Mouse (Mus musculus) lung, adult 2 months (tissue): ENCODE results near the gene Cep295nl.

Experiments used
- CTCF ChIP-seq: fragments of 200-500 bp; IDR thresholded peaks from 2 replicates; pipeline ENCODE4 v1.5.1; 2011; ENCODE audit warnings: mild to moderate bottlenecking, low read length, control low read depth; ENCODE audit not compliant: insufficient read depth
- POLR2A ChIP-seq: fragments of 200-500 bp; IDR thresholded peaks from 2 replicates; pipeline ENCODE4 v1.6.1; 2011; ENCODE audit warnings: low read depth, mild to moderate bottlenecking, control low read depth, low read length, borderline replicate concordance; ENCODE audit errors: extremely low read depth

DNA sequence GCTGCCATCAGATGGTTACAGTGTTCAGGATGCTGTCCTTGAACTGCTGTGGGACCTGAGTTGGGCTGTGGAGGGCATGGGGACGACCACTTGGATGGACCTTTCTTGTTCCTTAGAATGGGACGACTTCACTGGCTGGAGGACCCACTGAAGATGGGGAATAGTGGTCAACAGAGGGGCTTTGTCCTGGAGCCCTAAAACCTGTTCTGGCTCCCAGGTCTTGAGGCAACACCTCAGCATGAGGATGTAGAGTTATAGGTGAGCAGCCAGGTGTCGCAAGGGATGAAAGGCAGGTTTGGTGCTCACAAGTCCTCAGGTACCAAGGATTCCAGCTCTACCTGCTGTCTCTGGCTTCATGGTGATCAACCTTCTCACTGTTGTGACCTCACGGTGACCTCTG, 15.8 kb downstream of the Cep295nl start:
- TF ChIP-seq CTCF (no peak), POLR2A (no peak)
